Mouse (Mus musculus): ENCODE results near the gene Gpt2. TPM values are rescaled to one million over a fixed set of nuclear protein-coding genes. Genes with fewer than 3 reads are reported as not detected.

Gene Gpt2
- total RNA-seq, 2 experiments from 2014 or later, result not detected

- ATAC-seq (replicated peaks; ENCODE audit: low FRiP score, poor library complexity, severe bottlenecking), result no peak
These were observed 72.8 kb downstream of the Gpt2 start for GRCm38 (mm10) chr8:85565186-85565585.

- no peak for ATAC-seq (replicated peaks; ENCODE audit: low FRiP score, poor library complexity, severe bottlenecking)
These were observed 75.4 kb downstream of the Gpt2 start for GRCm38 (mm10) chr8:85567801-85568200.

- ATAC-seq (replicated peaks; ENCODE audit: low FRiP score, poor library complexity, severe bottlenecking), result no peak
These were observed 78.1 kb downstream of the Gpt2 start for GRCm38 (mm10) chr8:85570466-85570865.

- ATAC-seq (replicated peaks; ENCODE audit: low FRiP score, poor library complexity, severe bottlenecking), result no peak
These were observed 81.7 kb downstream of the Gpt2 start for GRCm38 (mm10) chr8:85573972-85574496.

Other genes starting within 250 kb of the Gpt2 start
- gene Orc6, start 192.9 kb upstream of the Gpt2 start, total RNA-seq (2015; ENCODE audit: low replicate concordance), result 132 and 186 TPM in 2 replicates
- gene Orc6, start 192.9 kb upstream of the Gpt2 start, total RNA-seq (2017; ENCODE audit: low replicate concordance), result 128 and 184 TPM in 2 replicates
- 89.0 and 125 TPM in 2 replicates for gene Vps35, start 192.8 kb upstream of the Gpt2 start, total RNA-seq (2015; ENCODE audit: low replicate concordance)
- gene Vps35, start 192.8 kb upstream of the Gpt2 start, total RNA-seq (2017; ENCODE audit: low replicate concordance), result 85.3 and 118 TPM in 2 replicates
- 38.2 and 58.7 TPM in 2 replicates for gene Mylk3, start 106.2 kb upstream of the Gpt2 start, total RNA-seq (2015; ENCODE audit: low replicate concordance)
- gene Mylk3, start 106.2 kb upstream of the Gpt2 start, total RNA-seq (2017; ENCODE audit: low replicate concordance), result 150 and 159 TPM in 2 replicates
- 10.5 and 21.8 TPM in 2 replicates for gene 4921524J17Rik, start 59.7 kb upstream of the Gpt2 start, total RNA-seq (2015; ENCODE audit: low replicate concordance)
- gene 4921524J17Rik, start 59.7 kb upstream of the Gpt2 start, total RNA-seq (2017; ENCODE audit: low replicate concordance), result 5.3 and 11.7 TPM in 2 replicates
- gene Dnaja2, start 62.8 kb downstream of the Gpt2 start, total RNA-seq (2015; ENCODE audit: low replicate concordance), result 41.1 and 62.0 TPM in 2 replicates
- 37.1 and 44.1 TPM in 2 replicates for gene Dnaja2, start 62.8 kb downstream of the Gpt2 start, total RNA-seq (2017; ENCODE audit: low replicate concordance)
- 3.8 and 6.1 TPM in 2 replicates for gene Neto2, start 208.3 kb downstream of the Gpt2 start, total RNA-seq (2015; ENCODE audit: low replicate concordance)
- gene Neto2, start 208.3 kb downstream of the Gpt2 start, total RNA-seq (2017; ENCODE audit: low replicate concordance), result 3.2 and 6.4 TPM in 2 replicates

Data from erythroid progenitor cell, adult 5-6 weeks (primary cell).